Mouse (Mus musculus): ENCODE results near the gene Sh2d2a. TPM values are rescaled to one million over a fixed set of nuclear protein-coding genes. Genes with fewer than 3 reads are reported as not detected.

Gene Sh2d2a
- polyA plus RNA-seq, 1 experiment, result 2.8 TPM

DNA sequence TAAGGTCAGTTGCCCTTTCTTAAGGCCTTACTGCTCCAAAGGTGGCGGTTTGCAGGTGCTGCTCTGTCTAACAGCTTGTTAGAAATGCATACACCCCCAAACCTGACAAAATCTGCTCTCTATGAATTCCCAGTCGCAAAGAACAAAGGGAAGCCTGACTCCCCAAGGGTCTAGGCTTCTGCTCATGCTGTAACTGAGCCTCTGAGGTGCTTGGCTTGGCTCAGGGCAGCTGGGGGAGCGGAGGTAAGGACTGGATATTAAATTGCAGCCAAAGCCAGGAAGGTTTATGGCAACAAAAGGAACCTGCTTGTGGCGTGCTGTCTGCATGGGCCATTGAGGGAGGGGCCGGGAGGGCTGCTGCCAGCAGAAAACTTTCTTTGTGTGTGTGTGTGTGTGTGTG is 57.3 kb downstream of the Sh2d2a start:
- DNase-seq, result no peak
- WGBS, result 69% methylated on average over 5 of the region's 5 CpGs

More for the DNA sequence above, 57.3 kb downstream of the Sh2d2a start:
- Histone ChIP-seq H3K4me1 (ENCODE audit: control insufficient read depth, insufficient read depth, low read length) (peaks cover 10% of the 10 kb centered on the region), H3K4me3 (replicated peaks; ENCODE audit: extremely low read depth, low read depth, low read length) (no peak overlapping the region)
- TF ChIP-seq CTCF (IDR thresholded peaks at IDR 0.05; ENCODE audit: insufficient read depth, low read length), result no peak
- no peak for TF ChIP-seq POLR2A (IDR thresholded peaks at IDR 0.05; ENCODE audit: borderline replicate concordance, extremely low read depth, low read depth, low read length)

Other genes with a start within 250 kb of the Sh2d2a start
- gene Arhgef11, start 229.2 kb upstream of the Sh2d2a start, polyA plus RNA-seq (2012; rRNA removed), result 32.9 and 53.8 TPM in 2 replicates
- 9.5 and 15.4 TPM in 2 replicates for gene Lrrc71, start 98.1 kb upstream of the Sh2d2a start, polyA plus RNA-seq (2012; rRNA removed)
- 0.56 and 0.87 TPM in 2 replicates for gene Ntrk1, start 51.6 kb upstream of the Sh2d2a start, polyA plus RNA-seq (2012; rRNA removed)
- 0.19 and 0.66 TPM in 2 replicates for gene Insrr, start 49.8 kb upstream of the Sh2d2a start, polyA plus RNA-seq (2012; rRNA removed)
- gene Pear1, start 22.4 kb upstream of the Sh2d2a start, polyA plus RNA-seq (2012; rRNA removed), result 87.2 and 112 TPM in 2 replicates
- 26.2 and 30.7 TPM in 2 replicates for gene Prcc, start 38.9 kb downstream of the Sh2d2a start, polyA plus RNA-seq (2012; rRNA removed)
- 51.6 and 82.6 TPM in 2 replicates for gene Hdgf, start 59.6 kb downstream of the Sh2d2a start, polyA plus RNA-seq (2012; rRNA removed)
- gene Mrpl24, start 72.8 kb downstream of the Sh2d2a start, polyA plus RNA-seq (2012; rRNA removed), result 26.7 and 45.8 TPM in 2 replicates
- 10.7 and 12.8 TPM in 2 replicates for gene Isg20l2, start 83.6 kb downstream of the Sh2d2a start, polyA plus RNA-seq (2012; rRNA removed)
- gene Rrnad1, start 84.0 kb downstream of the Sh2d2a start, polyA plus RNA-seq (2012; rRNA removed), result 28.3 and 29.7 TPM in 2 replicates
- gene Crabp2, start 101.9 kb downstream of the Sh2d2a start, polyA plus RNA-seq (2012; rRNA removed), result 15.1 TPM in 1 of 2 replicates, not detected in the other
- gene Nes, start 124.3 kb downstream of the Sh2d2a start, polyA plus RNA-seq (2012; rRNA removed), result 26.4 and 31.4 TPM in 2 replicates
- 7.2 and 8.3 TPM in 2 replicates for gene Bcan, start 153.5 kb downstream of the Sh2d2a start, polyA plus RNA-seq (2012; rRNA removed)
- 0.06 and 0.37 TPM in 2 replicates for gene Hapln2, start 180.8 kb downstream of the Sh2d2a start, polyA plus RNA-seq (2012; rRNA removed)
- 5.7 and 7.2 TPM in 2 replicates for gene Gpatch4, start 196.4 kb downstream of the Sh2d2a start, polyA plus RNA-seq (2012; rRNA removed)
- 90.5 and 117 TPM in 2 replicates for gene Naxe, start 211.7 kb downstream of the Sh2d2a start, polyA plus RNA-seq (2012; rRNA removed)
- gene Ttc24, start 231.5 kb downstream of the Sh2d2a start, polyA plus RNA-seq (2012; rRNA removed), result not detected in 2 replicates
- 1.8 and 2.5 TPM in 2 replicates for gene Iqgap3, start 235.2 kb downstream of the Sh2d2a start, polyA plus RNA-seq (2012; rRNA removed)

Data from lung, adult 2 months (tissue).